Mouse (Mus musculus) erythroblast, embryonic 14.5 days (primary cell): Measurements from ENCODE around the gene Ddx21. TPM values are rescaled to one million over a fixed set of nuclear protein-coding genes. Genes with fewer than 3 reads are reported as not detected.
"Not testable (repeated sequence)": the region's sequence is repeated elsewhere in the genome, so short reads cannot be mapped to it uniquely, and the experiment has no call there.

Source experiments
- H3K27me3 ChIP-seq: 2 replicates; pipeline ENCODE4 v1.6.1; 2012; ENCODE audit warnings: inconsistent platforms; ENCODE audit not compliant: control insufficient read depth
- H3K36me3 ChIP-seq: 2 replicates; pipeline ENCODE4 v1.6.1; 2012; ENCODE audit warnings: mild to moderate bottlenecking, inconsistent platforms; ENCODE audit not compliant: control insufficient read depth
- H3K4me1 ChIP-seq: 2 replicates; pipeline ENCODE4 v1.6.1; 2012; ENCODE audit warnings: inconsistent platforms; ENCODE audit not compliant: control insufficient read depth
- H3K4me3 ChIP-seq: replicated peaks from 2 replicates; pipeline ENCODE3; 2012; ENCODE audit warnings: moderate library complexity, mild to moderate bottlenecking, inconsistent platforms
- H3K9me3 ChIP-seq: 2 replicates; pipeline ENCODE4 v1.6.1; 2012; ENCODE audit warnings: low read length, inconsistent platforms, mixed read lengths; ENCODE audit not compliant: control insufficient read depth
- GATA1 ChIP-seq: IDR thresholded peaks from 2 replicates; pipeline ENCODE4 v1.6.1; 2012; ENCODE audit warnings: low read length, inconsistent platforms, mixed read lengths
- TAL1 ChIP-seq: IDR thresholded peaks from 3 replicates; pipeline ENCODE4 v1.6.1; 2012; ENCODE audit warnings: low read length, inconsistent platforms, mixed read lengths
- polyA plus RNA-seq: library from polyadenylated mRNA; stranded (reverse); fragments of >175 nt; gene quantifications from 2 replicates; pipeline ENCODE4 v1.2.3, GENCODE M21; 2012

The Ddx21 gene
- polyA plus RNA-seq = 2.1 and 3.2 TPM in 2 replicates

GRCm38 (mm10) chr10:62602177-62603040 lies at the start of gene Ddx21:
TSS of gene Ddx21 (minus strand) at chr10:62602281.
- Histone ChIP-seq H3K4me1 (peaks cover 47% of the 10 kb centered on the region), H3K36me3 (peaks cover 20% of the 10 kb centered on the region), H3K4me3 (peak within 1 kb of the TSS; percentile 95), H3K27me3 (no peaks in the 10 kb centered on the region), H3K9me3 (no peaks in the 10 kb centered on the region)
- TF ChIP-seq TAL1 (no peak), GATA1 (no peak)

GRCm38 (mm10) chr10:62650881-62651810 lies 49.1 kb upstream of the Ddx21 start, which contains the start of gene Ddx50:
TSS of gene Ddx50 (minus strand) at chr10:62651218.
- no peak for TF ChIP-seq TAL1
- TF ChIP-seq GATA1 = no peak
- Histone ChIP-seq H3K27me3 (no peaks in the 10 kb centered on the region), H3K36me3 (peaks cover 22% of the 10 kb centered on the region), H3K4me1 (peaks cover 30% of the 10 kb centered on the region), H3K9me3 (no peaks in the 10 kb centered on the region), H3K4me3 (peak within 1 kb of the TSS; percentile 100)

- Histone ChIP-seq H3K4me1 (peaks cover 30% of the 10 kb centered on the region), H3K4me3 (peak overlapping the region; percentile 100), H3K27me3 (no peaks in the 10 kb centered on the region), H3K36me3 (peaks cover 29% of the 10 kb centered on the region), H3K9me3 (no peaks in the 10 kb centered on the region)
- TF ChIP-seq TAL1 (no peak), GATA1 (no peak)
These were observed 48.3 kb upstream of the Ddx21 start for GRCm38 (mm10) chr10:62650358-62650782.

- TF ChIP-seq TAL1 (no peak), GATA1 (no peak)
- peaks cover 36% of the 10 kb centered on the region for H3K4me1 ChIP-seq
- peaks cover 5% of the 10 kb centered on the region for H3K36me3 ChIP-seq
- no peak overlapping the region for H3K4me3 ChIP-seq
- H3K27me3 ChIP-seq = no peaks in the 10 kb centered on the region
- H3K9me3 ChIP-seq = no peaks in the 10 kb centered on the region
These were observed 2.1 kb upstream of the Ddx21 start for GRCm38 (mm10) chr10:62604161-62604560.

GRCm38 (mm10) chr10:62603233-62604030 lies 1.4 kb upstream of the Ddx21 start:
- peaks cover 39% of the 10 kb centered on the region for H3K4me1 ChIP-seq

GRCm38 (mm10) chr10:62601833-62602176 lies 276 bp downstream of the Ddx21 start:
- no peaks in the 10 kb centered on the region for H3K27me3 ChIP-seq
- peaks cover 50% of the 10 kb centered on the region for H3K4me1 ChIP-seq
- no peaks in the 10 kb centered on the region for H3K9me3 ChIP-seq
- peaks cover 26% of the 10 kb centered on the region for H3K36me3 ChIP-seq
- H3K4me3 ChIP-seq = peak overlapping the region; percentile 95
- TF ChIP-seq GATA1 (no peak), TAL1 (no peak)

More at GRCm38 (mm10) chr10:62603233-62604030, 1.4 kb upstream of the Ddx21 start:
- TF ChIP-seq GATA1 = no peak
- TF ChIP-seq TAL1 = no peak
- Histone ChIP-seq H3K9me3 (no peaks in the 10 kb centered on the region), H3K4me3 (peak overlapping the region; percentile 95), H3K27me3 (no peaks in the 10 kb centered on the region), H3K36me3 (peaks cover 10% of the 10 kb centered on the region)

- peaks cover 29% of the 10 kb centered on the region for H3K36me3 ChIP-seq
- no peaks in the 10 kb centered on the region for H3K9me3 ChIP-seq
- TF ChIP-seq GATA1 = no peak
- TF ChIP-seq TAL1 = no peak
- peak overlapping the region; percentile 95 for H3K4me3 ChIP-seq
- H3K27me3 ChIP-seq = no peaks in the 10 kb centered on the region
- peaks cover 51% of the 10 kb centered on the region for H3K4me1 ChIP-seq
These were observed 859 bp downstream of the Ddx21 start for GRCm38 (mm10) chr10:62601053-62601791.

- no peaks in the 10 kb centered on the region for H3K9me3 ChIP-seq
- H3K4me3 ChIP-seq = peak overlapping the region; percentile 30
- peaks cover 51% of the 10 kb centered on the region for H3K4me1 ChIP-seq
- H3K36me3 ChIP-seq = peaks cover 40% of the 10 kb centered on the region
- TF ChIP-seq TAL1 (no peak), GATA1 (no peak)
- no peaks in the 10 kb centered on the region for H3K27me3 ChIP-seq
These were observed 2.0 kb downstream of the Ddx21 start for GRCm38 (mm10) chr10:62600056-62600455.

GRCm38 (mm10) chr10:62599311-62599710 lies 2.8 kb downstream of the Ddx21 start:
- H3K36me3 ChIP-seq = peaks cover 48% of the 10 kb centered on the region
- H3K9me3 ChIP-seq, H3K4me3 ChIP-seq, H3K27me3 ChIP-seq: not testable (repeated sequence)
- H3K4me1 ChIP-seq = peaks cover 51% of the 10 kb centered on the region
